ENCODE assay signal across 8 mouse cellular contexts in genomic region chr5:107720991-107721637, GRCm38 (mm10). TPM values are rescaled to one million over a fixed set of nuclear protein-coding genes. Genes with fewer than 3 reads are reported as not detected.
A peak's percentile ranks its signal among the peaks of the same experiment; 100 is the strongest.
DNase-seq lines count a peak whose midpoint lies in the region; ATAC-seq lines count a peak whose summit lies in the region.

No protein-coding gene starts in this region.

- WGBS in kidney, embryonic 15.5 days: 1% methylated on average over 58 of the region's 58 CpGs
- WGBS in hindbrain, embryonic 15.5 days: 2% methylated on average over 55 of the region's 58 CpGs

- H3K4me3 ChIP-seq in kidney, embryonic 15.5 days (replicated peaks): peak overlapping the region; percentile 45
- H3K4me3 ChIP-seq in hindbrain, embryonic 15.5 days: peak overlapping the region; percentile 35

- no peak overlapping the region for H3K27ac ChIP-seq in kidney, embryonic 15.5 days
- no peak overlapping the region for H3K27ac ChIP-seq in hindbrain, embryonic 15.5 days (replicated peaks)

- DNase-seq in kidney, adult 18-20 months: no peak
- DNase-seq in embryo, embryonic 11 days: peak; percentile 35
- DNase-seq in neural tube, embryonic 10.5 days (ENCODE audit: extremely low spot score, low spot score): peak; percentile 72
- DNase-seq in ovary, adult 18-20 months (ENCODE audit: low spot score): no peak
- no peak for DNase-seq in lung, postnatal 14 days
- DNase-seq in thymus, postnatal 25 days: no peak

- peak overlapping the region; percentile 67 for H3K4me2 ChIP-seq in kidney, embryonic 15.5 days
- peak overlapping the region; percentile 66 for H3K4me2 ChIP-seq in hindbrain, embryonic 15.5 days

- peaks cover 49% of the 10 kb centered on the region for H3K4me1 ChIP-seq in kidney, embryonic 15.5 days
- H3K4me1 ChIP-seq in hindbrain, embryonic 15.5 days (replicated peaks): peaks cover 44% of the 10 kb centered on the region

- no peak overlapping the region for H3K9ac ChIP-seq in kidney, embryonic 15.5 days
- no peak overlapping the region for H3K9ac ChIP-seq in hindbrain, embryonic 15.5 days

- H3K36me3 ChIP-seq in kidney, embryonic 15.5 days: no peaks in the 10 kb centered on the region
- no peaks in the 10 kb centered on the region for H3K36me3 ChIP-seq in hindbrain, embryonic 15.5 days

- H3K9me3 ChIP-seq in kidney, embryonic 15.5 days (replicated peaks): no peaks in the 10 kb centered on the region
- no peaks in the 10 kb centered on the region for H3K9me3 ChIP-seq in hindbrain, embryonic 15.5 days

- H3K27me3 ChIP-seq in kidney, embryonic 15.5 days: peaks cover 99% of the 10 kb centered on the region
- peaks cover 81% of the 10 kb centered on the region for H3K27me3 ChIP-seq in hindbrain, embryonic 15.5 days

- ATAC-seq in kidney, embryonic 15.5 days (replicated peaks; ENCODE audit: low FRiP score): peak; percentile 13; the same call in 1 of the 2 replicates
- ATAC-seq in hindbrain, embryonic 15.5 days (ENCODE audit: low FRiP score, low read depth): peak; percentile 19; the same call in 1 of the 2 replicates

RNA-seq across cellular contexts. Expression of gene Gfi1, which starts 4.7 kb away (rescaled TPM):
- polyA plus RNA-seq in kidney, embryonic 15.5 days (2015; fragmentation: Nextera tagmentation; extraction: Ambion mirVana): 0.08 TPM in 1 of 2 replicates, not detected in the other
- polyA plus RNA-seq in hindbrain, embryonic 15.5 days (2015; fragmentation: Nextera tagmentation; extraction: Ambion mirVana): not detected in 2 replicates

Comparison
In these comparisons a context has a peak if more than half of its experiments do, and no peak if none do; other contexts are left out.
1. DNase-seq: peak in embryo, embryonic 11 days (single experiment) and neural tube, embryonic 10.5 days (single experiment); none in kidney, adult 18-20 months (single experiment), ovary, adult 18-20 months (single experiment), lung, postnatal 14 days (single experiment) and thymus, postnatal 25 days (single experiment).